Mouse (Mus musculus) heart, adult 10 weeks (tissue): ENCODE measurements around the gene Lyrm2. TPM values are rescaled to one million over a fixed set of nuclear protein-coding genes. Genes with fewer than 3 reads are reported as not detected.

Source experiments
- polyA plus RNA-seq: library from polyadenylated mRNA; stranded (reverse); fragments of 350-450 nt; fragmentation: Illumina TruSeq; extraction: RNeasy Lipid Tissue Mini Kit (QIAGEN cat#74804); gene quantifications from one replicate; pipeline ENCODE4 v1.2.3, GENCODE M21; 2014; ENCODE audit warnings: low read depth, low replicate concordance

Gene Lyrm2
- polyA plus RNA-seq: 75.7 TPM

GRCm38 (mm10) chr4:32799966-32800576 lies at the start of gene Lyrm2:
Gene Lyrm2, plus strand, starts transcription at chr4:32800253.

Other genes starting within 250 kb of the Lyrm2 start
- not detected for gene Gja10, start 197.5 kb upstream of the Lyrm2 start, polyA plus RNA-seq
- gene Casp8ap2, start 184.8 kb upstream of the Lyrm2 start, polyA plus RNA-seq: 3.3 TPM
- gene Mdn1, start 143.1 kb upstream of the Lyrm2 start, polyA plus RNA-seq: 6.3 TPM
- gene Ankrd6, start 150.6 kb downstream of the Lyrm2 start, polyA plus RNA-seq: 1.9 TPM
- gene Rragd, start 182.8 kb downstream of the Lyrm2 start, polyA plus RNA-seq: 68.3 TPM
- 24.7 TPM for gene Ube2j1, start 231.2 kb downstream of the Lyrm2 start, polyA plus RNA-seq